Mouse (Mus musculus): ENCODE results near the gene Hoxa6.

GRCm38 (mm10) chr6:52189909-52190308 is 18.6 kb downstream of the Hoxa6 start:
- TF ChIP-seq CTCF (IDR thresholded peaks at IDR 0.05; ENCODE audit: borderline replicate concordance, extremely low read depth, insufficient read depth, insufficient read length) (no peak), POLR2A (IDR thresholded peaks at IDR 0.05; ENCODE audit: borderline replicate concordance, extremely low read depth, insufficient read depth, insufficient read length, poor library complexity, severe bottlenecking) (no peak)
